Mouse (Mus musculus): ENCODE measurements around the gene Hdac8. TPM values are rescaled to one million over a fixed set of nuclear protein-coding genes. Genes with fewer than 3 reads are reported as not detected.

Hdac8 gene
- 5.6 and 9.8 TPM in 2 replicates for polyA plus RNA-seq (2012)

DNA sequence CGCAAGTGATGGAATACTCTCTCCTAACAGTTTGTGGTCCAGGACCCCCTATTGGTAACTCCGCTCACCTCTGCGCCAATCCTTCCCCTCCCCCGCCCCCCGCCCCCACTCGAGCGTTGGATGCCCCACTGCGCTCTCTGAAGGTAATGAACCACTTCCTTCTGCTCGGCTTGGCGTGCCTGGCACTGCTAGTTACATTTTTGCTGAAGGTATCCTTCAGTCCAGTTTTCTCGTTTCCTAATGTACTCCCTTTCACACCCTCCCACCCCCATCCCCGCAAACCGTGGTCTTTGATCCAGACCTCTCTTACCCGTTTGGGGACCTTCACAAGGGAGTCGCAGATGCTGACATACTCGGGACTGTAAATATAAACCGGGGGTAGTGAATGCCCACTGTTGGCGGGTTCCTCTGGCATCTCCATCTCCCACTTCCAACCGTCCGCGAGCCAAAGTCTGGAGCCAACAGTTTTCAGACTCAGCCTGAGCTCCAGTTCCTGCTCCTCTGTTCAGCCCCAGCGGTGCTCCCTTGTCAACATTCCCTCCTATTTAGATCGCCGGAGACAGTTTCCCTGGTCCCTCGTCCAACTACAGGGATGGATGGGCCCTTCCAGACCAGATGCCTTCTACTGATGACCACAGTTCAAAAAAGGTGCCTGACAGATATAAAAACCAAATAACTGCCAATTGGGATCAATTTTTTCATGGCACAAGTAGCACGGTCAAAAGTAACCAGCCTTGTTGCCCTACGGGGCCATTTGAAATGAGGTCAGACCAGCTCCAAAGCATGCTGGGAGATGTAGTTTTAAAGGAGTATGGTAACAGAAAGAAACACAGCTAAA, at the start of gene Hdac8:
Gene Hdac8 (minus strand): TSS at position 716 of the 838 bp plus-strand sequence.

DNA sequence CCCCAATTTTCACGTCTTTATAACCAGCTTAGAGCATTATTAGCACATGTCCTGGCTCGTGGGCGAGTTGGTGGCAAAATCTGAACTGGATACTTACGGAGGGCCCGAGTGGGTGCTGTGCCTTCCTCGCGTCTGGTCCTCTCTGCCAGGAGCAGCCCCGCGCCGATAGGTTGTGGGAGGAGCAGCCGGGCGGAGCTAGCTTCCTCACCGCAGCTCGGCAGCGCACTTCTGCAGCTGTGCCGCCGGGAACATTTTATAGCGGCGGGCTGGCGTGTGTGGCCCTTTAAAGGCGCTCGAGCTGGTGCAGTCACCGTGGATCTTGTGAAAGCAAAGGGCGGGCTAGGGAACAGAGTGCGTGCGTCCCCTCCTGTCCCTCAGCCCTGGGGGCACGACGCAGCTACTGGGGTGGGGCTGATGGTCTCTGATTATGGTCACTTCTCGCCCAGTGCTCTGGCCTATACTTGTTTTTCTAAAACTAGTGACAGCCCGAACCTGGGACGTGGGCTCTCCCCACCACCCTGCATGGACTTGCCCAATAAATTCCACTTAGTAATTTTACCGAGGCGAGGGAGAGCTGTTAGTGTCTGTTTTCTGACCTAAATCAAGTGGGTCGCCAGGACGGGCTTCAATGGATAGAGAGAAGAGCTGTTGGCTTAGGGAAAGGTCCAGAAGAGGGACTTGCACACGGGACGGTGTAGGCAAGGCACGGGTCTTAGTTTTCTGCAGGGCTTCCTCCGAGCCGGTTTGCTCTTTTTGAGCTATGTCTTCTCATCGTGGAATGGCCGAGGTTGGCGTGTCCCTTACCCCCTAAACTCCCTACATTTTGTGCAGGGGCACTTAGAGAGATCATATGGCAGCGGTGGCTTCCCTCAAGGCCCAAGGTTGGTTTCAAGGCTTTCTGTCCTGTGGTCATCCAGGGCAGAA, 253.0 kb downstream of the Hdac8 start, which contains the start of gene Cited1:
Gene Cited1 (minus strand): TSS at position 245 of the 924 bp plus-strand sequence.

Other genes starting within 250 kb of the Hdac8 start
- gene Phka1, start 138.9 kb upstream of the Hdac8 start, polyA plus RNA-seq (2012), result 1.2 TPM in 2 replicates
- gene Gm3880, start 181.6 kb upstream of the Hdac8 start, polyA plus RNA-seq (2012), result not detected in 2 replicates
- gene Gm9112, start 202.3 kb upstream of the Hdac8 start, polyA plus RNA-seq (2012), result not detected in 2 replicates
- not detected in 2 replicates for gene Dmrtc1b, start 202.5 kb upstream of the Hdac8 start, polyA plus RNA-seq (2012)